Mouse (Mus musculus) cerebellum, adult 11 months (tissue): Measurements from ENCODE around the gene Sympk.

ENCODE experiments used
- DNase-seq: peaks from one replicate; pipeline ENCODE4 v3.0.0; 2022

The Sympk gene

DNA sequence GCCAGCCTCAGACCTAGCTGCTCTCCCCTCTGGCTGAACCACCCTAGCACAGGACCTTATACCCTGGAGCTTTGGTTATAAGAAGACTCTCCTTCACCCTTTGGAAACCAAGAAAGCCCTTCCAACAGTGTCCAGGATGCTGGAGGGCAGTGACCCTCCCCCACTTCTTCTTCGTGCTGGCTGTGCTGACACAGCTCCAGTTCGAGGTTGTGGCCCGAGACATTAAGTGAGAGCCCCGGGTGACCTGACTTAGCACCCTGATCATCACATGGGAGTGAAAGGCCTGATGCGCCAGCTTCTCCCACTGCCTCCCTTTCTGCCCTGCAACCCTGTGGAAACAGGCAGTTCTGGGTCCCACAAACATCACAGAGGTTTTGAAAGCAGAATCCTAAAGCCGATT, 61.3 kb downstream of the Sympk start:
- DNase-seq = no peak

DNA sequence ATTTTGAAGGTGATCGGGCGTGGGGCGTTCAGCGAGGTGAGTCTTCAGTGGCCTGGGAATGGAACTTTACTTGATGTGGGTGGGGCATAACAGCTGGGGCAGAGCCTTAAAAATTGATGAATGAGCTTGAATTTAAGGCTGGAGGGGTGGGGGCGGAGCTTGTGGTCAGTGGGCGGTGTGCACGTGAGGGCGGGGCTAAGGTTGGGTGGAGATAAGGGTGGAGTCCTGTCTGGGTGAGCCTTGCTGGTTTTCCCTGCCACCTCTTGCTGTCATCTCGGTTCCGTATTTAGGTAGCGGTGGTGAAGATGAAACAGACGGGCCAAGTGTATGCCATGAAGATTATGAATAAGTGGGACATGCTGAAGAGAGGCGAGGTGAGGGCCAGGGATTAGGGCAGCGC, 61.9 kb downstream of the Sympk start:
- no peak for DNase-seq

- DNase-seq = no peak
Observed at GRCm38 (mm10) chr7:19086760-19087159, 62.6 kb downstream of the Sympk start.

- no peak for DNase-seq
Observed at GRCm38 (mm10) chr7:19088813-19089212, 64.6 kb downstream of the Sympk start.

GRCm38 (mm10) chr7:19091913-19092312, 67.7 kb downstream of the Sympk start:
- DNase-seq = no peak

DNA sequence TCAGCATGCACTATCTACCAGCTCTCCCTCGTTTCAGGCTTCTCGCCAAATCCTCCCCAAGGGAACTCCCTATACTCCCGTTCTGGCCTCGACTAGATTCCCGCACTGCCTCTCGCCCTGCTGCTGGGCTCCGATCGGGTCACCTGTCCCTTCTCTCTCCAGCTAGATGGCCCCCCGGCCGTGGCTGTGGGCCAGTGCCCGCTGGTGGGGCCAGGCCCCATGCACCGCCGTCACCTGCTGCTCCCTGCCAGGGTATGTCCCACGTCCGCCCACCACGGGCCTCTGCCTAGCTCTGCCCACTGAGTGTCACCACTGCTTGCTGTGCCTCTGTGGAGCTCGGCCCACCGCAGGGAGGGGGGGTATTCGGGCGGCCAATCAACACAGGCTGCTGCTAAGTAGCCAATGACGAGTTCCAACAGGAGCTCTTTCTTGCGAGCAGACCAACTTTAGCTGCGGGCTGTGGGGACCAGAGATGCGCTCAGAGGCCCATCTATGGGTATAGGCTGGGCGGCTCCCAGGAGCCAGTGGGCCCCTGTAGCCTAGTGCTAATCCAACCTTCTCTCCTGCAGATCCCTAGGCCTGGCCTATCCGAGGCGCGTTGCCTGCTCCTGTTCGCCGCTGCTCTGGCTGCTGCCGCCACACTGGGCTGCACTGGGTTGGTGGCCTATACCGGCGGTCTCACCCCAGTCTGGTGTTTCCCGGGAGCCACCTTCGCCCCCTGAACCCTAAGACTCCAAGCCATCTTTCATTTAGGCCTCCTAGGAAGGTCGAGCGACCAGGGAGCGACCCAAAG, 68.4 kb downstream of the Sympk start:
- no peak for DNase-seq

DNA sequence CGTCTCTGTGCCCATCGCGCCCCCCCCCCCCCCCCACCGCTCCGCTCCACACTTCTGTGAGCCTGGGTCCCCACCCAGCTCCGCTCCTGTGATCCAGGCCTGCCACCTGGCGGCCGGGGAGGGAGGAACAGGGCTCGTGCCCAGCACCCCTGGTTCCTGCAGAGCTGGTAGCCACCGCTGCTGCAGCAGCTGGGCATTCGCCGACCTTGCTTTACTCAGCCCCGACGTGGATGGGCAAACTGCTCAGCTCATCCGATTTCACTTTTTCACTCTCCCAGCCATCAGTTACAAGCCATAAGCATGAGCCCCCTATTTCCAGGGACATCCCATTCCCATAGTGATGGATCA, 69.0 kb downstream of the Sympk start:
- no peak for DNase-seq

DNA sequence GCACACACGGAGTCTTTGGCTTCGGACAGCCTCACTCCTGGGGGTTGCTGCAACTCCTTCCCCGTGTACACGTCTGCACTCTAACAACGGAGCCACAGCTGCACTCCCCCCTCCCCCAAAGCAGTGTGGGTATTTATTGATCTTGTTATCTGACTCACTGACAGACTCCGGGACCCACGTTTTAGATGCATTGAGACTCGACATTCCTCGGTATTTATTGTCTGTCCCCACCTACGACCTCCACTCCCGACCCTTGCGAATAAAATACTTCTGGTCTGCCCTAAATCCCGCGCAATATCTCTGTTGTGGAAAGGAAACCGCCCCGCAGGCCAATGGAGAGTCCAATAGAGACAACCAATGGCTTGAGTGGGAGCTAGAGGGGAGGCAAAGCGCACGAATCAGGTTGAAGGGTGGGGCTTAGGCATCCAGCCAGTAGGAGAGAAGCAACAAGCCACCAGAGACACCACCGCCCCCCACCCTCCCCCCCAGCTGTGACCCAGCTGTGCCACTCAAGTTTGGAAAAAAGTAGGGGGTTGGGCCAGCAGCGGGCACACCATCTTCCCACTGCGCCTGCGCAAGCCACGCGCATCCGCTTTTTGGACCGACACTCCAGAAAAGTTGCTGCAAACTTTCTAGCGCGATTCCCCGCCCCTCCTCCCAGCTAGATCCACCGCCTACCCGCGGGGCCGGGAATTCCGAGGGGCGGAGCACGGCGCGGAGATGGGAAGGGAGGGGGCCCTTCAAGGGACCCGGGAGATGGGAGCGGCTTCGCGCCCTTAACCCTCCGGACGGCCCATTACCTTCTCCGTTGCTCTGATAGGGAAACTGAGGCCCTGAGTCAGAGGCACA, 69.6 kb downstream of the Sympk start:
- DNase-seq = no peak

DNA sequence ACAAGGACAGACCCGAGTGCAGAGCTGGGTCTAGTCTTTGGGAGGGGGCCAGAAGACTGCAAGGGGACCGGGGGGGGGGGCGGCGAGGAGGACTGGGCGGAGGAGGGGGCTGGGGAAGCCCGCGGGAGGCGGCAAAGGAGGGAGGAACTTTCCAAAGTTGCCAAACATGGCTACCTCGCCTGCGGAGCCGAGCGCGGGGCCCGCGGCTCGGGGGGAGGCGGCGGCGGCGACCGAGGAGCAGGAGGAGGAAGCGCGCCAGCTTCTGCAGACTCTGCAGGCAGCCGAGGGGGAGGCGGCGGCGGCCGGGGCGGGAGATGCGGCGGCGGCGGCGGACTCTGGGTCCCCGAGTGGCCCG, 70.3 kb downstream of the Sympk start, which contains the start of gene Six5:
Gene Six5, plus strand, starts transcription at position 124 of the 355 bp plus-strand sequence.
- no peak for DNase-seq

DNA sequence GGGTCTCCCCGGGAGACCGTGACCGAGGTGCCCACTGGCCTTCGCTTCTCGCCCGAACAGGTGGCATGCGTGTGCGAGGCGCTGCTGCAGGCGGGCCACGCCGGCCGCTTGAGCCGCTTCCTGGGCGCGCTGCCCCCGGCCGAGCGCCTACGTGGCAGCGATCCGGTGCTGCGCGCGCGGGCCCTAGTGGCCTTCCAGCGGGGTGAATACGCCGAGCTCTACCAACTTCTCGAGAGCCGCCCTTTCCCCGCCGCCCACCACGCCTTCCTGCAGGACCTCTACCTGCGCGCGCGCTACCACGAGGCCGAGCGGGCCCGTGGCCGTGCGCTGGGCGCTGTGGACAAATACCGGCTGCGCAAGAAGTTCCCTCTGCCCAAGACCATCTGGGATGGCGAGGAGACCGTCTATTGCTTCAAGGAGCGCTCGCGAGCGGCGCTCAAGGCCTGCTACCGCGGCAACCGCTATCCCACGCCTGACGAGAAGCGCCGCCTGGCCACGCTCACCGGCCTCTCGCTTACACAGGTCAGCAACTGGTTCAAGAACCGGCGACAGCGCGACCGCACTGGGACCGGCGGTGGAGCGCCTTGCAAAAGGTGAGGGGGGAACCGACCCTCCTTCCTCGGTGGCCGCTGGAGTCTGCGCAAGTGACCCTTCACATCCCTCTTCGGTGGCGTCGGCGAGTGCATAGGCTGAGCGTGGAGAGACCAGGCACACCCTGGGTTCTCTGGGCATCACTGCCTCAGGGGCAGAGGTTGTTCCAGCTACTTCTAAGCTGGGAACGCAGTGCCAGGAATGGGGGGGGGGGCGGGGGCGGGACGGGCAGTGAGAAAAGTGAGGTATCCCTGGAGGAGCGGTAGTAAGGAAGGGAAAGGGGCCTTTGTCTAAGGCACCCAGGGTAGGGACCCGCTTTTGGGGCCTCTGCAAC, 70.9 kb downstream of the Sympk start:
- no peak for DNase-seq

GRCm38 (mm10) chr7:19095751-19096110, 71.6 kb downstream of the Sympk start:
- DNase-seq = no peak

DNA sequence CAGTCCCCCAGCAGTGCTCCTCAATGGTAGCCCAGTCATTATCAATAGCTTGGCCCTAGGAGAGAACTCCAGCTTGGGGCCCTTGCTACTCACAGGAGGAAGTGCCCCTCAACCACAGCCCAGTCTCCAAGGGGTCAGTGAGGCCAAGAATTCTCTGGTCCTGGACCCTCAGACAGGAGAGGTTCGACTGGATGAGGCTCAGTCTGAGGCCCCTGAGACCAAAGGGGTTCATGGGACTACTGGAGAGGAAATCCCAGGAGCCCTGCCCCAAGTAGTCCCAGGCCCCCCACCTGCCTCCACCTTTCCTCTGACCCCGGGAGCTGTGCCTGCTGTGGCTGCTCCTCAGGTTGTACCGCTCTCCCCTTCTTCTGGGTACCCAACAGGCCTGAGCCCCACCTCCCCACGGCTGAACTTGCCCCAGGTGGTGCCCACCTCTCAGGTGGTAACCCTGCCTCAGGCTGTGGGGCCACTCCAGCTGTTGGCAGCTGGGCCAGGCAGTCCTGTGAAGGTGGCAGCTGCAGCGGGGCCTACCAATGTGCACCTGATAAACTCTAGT, 72.3 kb downstream of the Sympk start:
- DNase-seq = no peak

DNA sequence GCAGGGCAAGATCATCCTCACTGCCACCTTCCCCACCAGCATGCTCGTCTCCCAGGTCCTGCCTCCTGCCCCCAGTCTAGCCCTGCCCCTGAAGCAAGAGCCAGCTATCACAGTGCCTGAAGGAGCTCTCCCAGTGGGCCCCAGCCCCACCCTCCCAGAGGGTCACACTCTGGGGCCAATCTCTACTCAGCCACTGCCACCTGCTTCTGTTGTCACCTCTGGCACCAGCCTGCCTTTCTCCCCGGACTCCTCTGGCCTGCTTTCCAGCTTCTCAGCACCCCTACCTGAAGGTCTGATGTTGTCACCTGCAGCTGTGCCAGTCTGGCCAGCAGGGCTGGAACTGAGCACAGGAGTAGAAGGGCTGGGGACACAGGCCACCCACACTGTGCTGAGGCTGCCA, 73.0 kb downstream of the Sympk start:
- no peak for DNase-seq

DNA sequence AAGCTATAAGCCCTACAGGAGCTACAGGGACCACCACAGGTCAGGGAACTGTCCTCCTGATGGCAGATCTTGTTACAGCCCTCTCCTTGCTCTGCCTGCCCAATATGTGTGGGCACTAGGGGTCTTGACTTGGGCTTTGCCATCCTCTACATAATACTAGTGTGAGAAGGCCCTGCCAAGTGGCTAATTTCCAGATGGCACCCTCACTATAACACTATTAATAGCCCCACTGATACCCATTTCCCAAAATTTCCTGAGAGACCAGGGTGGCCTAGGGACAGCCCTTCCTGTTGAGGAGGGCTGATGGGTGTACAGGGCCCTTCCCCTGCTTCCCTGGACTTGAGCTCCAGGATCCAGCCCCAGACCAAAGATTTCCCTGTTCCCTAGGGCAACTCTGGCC, 73.7 kb downstream of the Sympk start:
- DNase-seq = no peak

DNA sequence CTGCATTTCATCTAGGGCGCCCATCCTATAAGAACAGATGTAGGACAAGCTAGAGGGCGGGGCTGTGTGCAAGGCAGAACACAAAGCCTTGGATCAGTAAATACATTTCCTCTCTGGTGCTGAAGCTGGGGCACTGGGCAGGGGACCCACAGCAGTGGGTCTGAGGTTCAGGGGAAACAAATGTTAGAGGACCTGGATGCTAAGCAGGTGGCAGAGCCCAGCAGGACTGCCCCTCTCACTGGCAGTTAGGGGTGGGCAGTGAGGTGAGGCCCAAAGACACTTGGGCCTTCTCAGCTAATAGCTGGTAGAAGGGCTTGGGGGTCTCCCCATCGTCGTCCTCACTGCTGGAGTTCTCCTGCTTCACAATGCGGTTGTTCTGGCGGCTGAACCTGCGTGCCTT, 74.6 kb downstream of the Sympk start:
- DNase-seq = no peak

DNA sequence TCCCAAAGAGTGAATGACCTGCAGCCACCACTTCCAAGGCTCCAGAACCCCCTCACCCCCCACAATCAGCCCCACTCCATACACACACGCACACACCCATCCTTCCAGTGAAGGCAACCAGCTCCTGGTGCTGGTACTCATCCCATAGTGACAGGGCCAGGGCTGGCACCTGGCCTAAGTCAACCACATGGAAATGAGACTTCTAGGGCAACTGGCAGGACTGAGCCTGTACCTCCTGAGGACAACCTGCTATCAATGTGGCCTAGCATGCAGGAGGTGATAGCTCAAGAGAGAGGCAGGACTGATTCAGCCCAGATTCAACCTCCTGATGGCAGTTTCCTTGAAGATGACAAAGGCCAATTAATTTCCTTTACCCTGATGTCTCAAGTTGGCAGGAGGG, 76.1 kb downstream of the Sympk start:
- no peak for DNase-seq

DNA sequence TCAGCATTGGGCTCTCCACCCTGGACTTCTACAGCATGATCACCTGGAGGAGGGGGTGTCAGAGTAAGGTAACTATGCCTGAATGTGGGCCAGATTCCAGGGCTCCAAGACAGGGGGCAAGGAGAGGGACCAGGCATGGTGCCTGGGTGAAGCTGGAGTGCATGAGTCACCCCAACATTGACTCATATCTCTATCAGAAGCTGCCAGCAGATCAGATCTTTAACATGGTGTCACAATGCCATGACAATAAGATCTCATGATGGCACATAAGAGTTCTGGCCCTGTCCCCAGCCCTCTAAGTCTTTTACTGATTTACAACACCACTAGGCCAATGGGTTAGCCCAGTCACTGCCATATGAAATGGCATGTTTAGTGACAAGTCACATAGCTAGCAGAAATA, 79.6 kb downstream of the Sympk start:
- no peak for DNase-seq
